Mouse (Mus musculus) forebrain, embryonic 11.5 days (tissue): ENCODE measurements at regions not wholly inside any gene's neighbourhood (a gene's known extent, or its start where the extent isn't known, plus 50 kb on each side); places are given as distances from the start of the nearest gene placed in this dataset.

Experiments
- ATAC-seq: fragments of 200-750 bp; cut with Nextera tagmentation; replicated peaks from 2 replicates; pipeline ENCODE4 v1.8.0; 2017; ENCODE audit warnings: moderate TSS enrichment; ENCODE audit not compliant: low FRiP score
- DNase-seq: peaks from one replicate; pipeline ENCODE4 v3.0.0-alpha.2; 2017; ENCODE audit warnings: low spot score
- H3K27ac ChIP-seq: fragments of 300-500 bp; sonication (generic); 2 replicates; pipeline ENCODE4 v1.5.1; 2014; ENCODE audit warnings: low read depth, low read length
- H3K27me3 ChIP-seq: fragments of 300-500 bp; sonication (generic); 2 replicates; pipeline ENCODE4 v1.6.1; 2014; ENCODE audit warnings: mild to moderate bottlenecking, low read length, mixed read lengths; ENCODE audit not compliant: control insufficient read depth, insufficient read depth
- H3K36me3 ChIP-seq: fragments of 300-500 bp; sonication (generic); 2 replicates; pipeline ENCODE4 v1.6.1; 2014; ENCODE audit warnings: mild to moderate bottlenecking, low read length, moderate library complexity, mixed read lengths; ENCODE audit not compliant: control insufficient read depth, insufficient read depth
- H3K4me1 ChIP-seq: fragments of 300-500 bp; sonication (generic); replicated peaks from 2 replicates; pipeline ENCODE4 v1.6.1; 2014; ENCODE audit warnings: low read length, mixed read lengths; ENCODE audit not compliant: control insufficient read depth, insufficient read depth
- H3K4me2 ChIP-seq: fragments of 300-500 bp; sonication (generic); 2 replicates; pipeline ENCODE4 v1.6.1; 2014; ENCODE audit warnings: low read depth, mild to moderate bottlenecking, low read length, moderate library complexity, mixed read lengths; ENCODE audit not compliant: severe bottlenecking
- H3K4me3 ChIP-seq: fragments of 300-500 bp; sonication (generic); 2 replicates; pipeline ENCODE4 v1.5.1; 2014; ENCODE audit warnings: low read depth, low read length
- H3K9ac ChIP-seq: fragments of 300-500 bp; sonication (generic); 2 replicates; pipeline ENCODE4 v1.6.1; 2014; ENCODE audit warnings: low read length
- H3K9me3 ChIP-seq: fragments of 300-500 bp; sonication (generic); 2 replicates; pipeline ENCODE4 v1.6.1; 2016; ENCODE audit warnings: low read length, mixed read lengths; ENCODE audit not compliant: control insufficient read depth
- WGBS: fragments of 180-500 bp; shearing (Covaris S2); extraction: QIAGEN DNeasy Blood & Tissue Kit; methylation state at CpG from one replicate; pipeline ENCODE4 v1.1.7; 2014; 5-methylcytosine and 5-hydroxymethylcytosine counted together

- H3K9ac ChIP-seq = no peak overlapping the region
These were observed 114.3 kb downstream of the 1810010D01Rik start for GRCm38 (mm10) chr7:145093417-145094133.

DNA sequence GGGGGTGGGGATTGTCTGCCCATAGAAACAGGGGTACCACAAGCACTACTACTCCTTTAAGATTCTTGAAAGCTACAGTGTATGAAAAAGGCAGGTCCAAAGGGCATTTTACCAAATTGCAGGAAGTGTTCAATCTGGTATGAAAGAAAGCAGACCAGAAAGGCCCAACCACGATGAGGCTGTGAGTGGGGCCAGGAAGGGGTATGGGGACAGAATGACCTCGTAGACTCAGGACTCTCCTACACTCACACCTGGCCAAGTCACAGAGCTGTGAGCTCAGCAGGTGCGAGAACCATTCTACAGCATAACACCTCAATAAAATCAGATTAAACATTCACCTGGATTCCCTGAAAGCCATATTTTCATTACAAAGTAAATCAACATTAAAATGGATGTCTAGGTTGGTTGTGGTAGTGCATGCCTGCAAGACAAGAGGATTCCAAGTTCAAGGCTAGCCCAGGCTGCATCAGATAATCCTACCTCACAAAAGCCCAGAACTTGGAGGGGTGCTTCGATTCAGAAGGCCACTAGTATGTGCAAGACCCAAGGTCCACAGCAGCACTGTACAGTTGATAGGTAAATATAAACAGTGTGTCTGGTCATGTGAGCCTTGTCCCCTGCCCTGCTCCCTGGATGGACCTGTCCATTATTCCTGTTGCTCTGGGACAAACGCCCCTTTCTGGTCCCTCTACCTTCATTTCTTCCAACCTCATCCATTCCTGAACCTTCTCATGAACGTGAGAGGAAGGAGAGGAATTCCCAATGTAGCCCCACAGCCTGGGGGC lies 115.3 kb downstream of the 1810010D01Rik start:
- DNase-seq = no peak
- no peak overlapping the region for H3K4me3 ChIP-seq
- no peaks in the 10 kb centered on the region for H3K4me1 ChIP-seq
- H3K9ac ChIP-seq = no peak overlapping the region
- no peak overlapping the region for H3K27ac ChIP-seq
- H3K4me2 ChIP-seq = no peak overlapping the region
- H3K36me3 ChIP-seq = no peaks in the 10 kb centered on the region
- H3K27me3 ChIP-seq = no peaks in the 10 kb centered on the region
- ATAC-seq = no peak
- H3K9me3 ChIP-seq = no peaks in the 10 kb centered on the region
- WGBS = 82% methylated on average over 6 of the region's 6 CpGs

More at GRCm38 (mm10) chr7:145093417-145094133, 114.3 kb downstream of the 1810010D01Rik start:
- Histone ChIP-seq H3K27me3 (no peaks in the 10 kb centered on the region), H3K36me3 (no peaks in the 10 kb centered on the region), H3K4me3 (no peak overlapping the region), H3K4me1 (no peaks in the 10 kb centered on the region), H3K9me3 (no peaks in the 10 kb centered on the region), H3K27ac (no peak overlapping the region), H3K4me2 (no peak overlapping the region)
- ATAC-seq = no peak
- WGBS = 76% methylated on average over 3 of the region's 3 CpGs
- no peak for DNase-seq

- Histone ChIP-seq H3K27ac (no peak overlapping the region), H3K4me2 (no peak overlapping the region), H3K36me3 (no peaks in the 10 kb centered on the region), H3K4me3 (no peak overlapping the region), H3K9me3 (no peaks in the 10 kb centered on the region), H3K9ac (no peak overlapping the region), H3K27me3 (no peaks in the 10 kb centered on the region), H3K4me1 (no peaks in the 10 kb centered on the region)
- WGBS = 85% methylated on average over 4 of the region's 4 CpGs
- DNase-seq (no peak), ATAC-seq (no peak)
These were observed 117.1 kb downstream of the 1810010D01Rik start for GRCm38 (mm10) chr7:145090849-145091248.

DNA sequence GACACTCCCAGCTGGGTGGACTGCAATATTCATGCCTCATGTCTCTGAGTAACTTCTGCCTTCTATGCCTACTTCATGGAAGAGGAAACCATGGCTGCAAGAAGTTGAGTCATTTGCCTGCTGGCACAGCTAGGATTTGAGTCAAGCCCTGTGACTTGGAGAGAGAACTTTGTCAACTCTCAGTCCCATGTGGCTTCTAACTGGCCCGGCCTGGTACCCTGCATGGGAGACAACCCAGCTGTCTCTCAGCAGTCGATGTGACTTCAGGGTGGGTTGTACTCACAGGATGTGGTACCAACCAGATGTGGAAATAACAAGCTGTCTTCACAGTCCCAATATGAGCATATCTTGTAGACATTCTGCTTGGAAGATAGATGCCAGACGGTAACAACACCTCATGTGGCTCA lies 118.6 kb downstream of the 1810010D01Rik start:
- DNase-seq (no peak), ATAC-seq (no peak)
- Histone ChIP-seq H3K4me1 (no peaks in the 10 kb centered on the region), H3K9me3 (no peaks in the 10 kb centered on the region; the same call in 1 of the 2 replicates), H3K4me2 (no peak overlapping the region), H3K27ac (no peak overlapping the region), H3K9ac (no peak overlapping the region), H3K36me3 (no peaks in the 10 kb centered on the region), H3K27me3 (no peaks in the 10 kb centered on the region), H3K4me3 (no peak overlapping the region)
- WGBS = 84% methylated on average over 3 of the region's 3 CpGs

- Histone ChIP-seq H3K4me1 (no peaks in the 10 kb centered on the region), H3K27me3 (no peaks in the 10 kb centered on the region), H3K9ac (no peak overlapping the region), H3K4me2 (no peak overlapping the region), H3K36me3 (no peaks in the 10 kb centered on the region), H3K9me3 (no peaks in the 10 kb centered on the region; the same call in 1 of the 2 replicates), H3K27ac (no peak overlapping the region), H3K4me3 (no peak overlapping the region)
- no peak for DNase-seq
- WGBS = 91% methylated on average over 3 of the region's 3 CpGs
- ATAC-seq = no peak
These were observed 119.3 kb downstream of the 1810010D01Rik start for GRCm38 (mm10) chr7:145088655-145089054.

DNA sequence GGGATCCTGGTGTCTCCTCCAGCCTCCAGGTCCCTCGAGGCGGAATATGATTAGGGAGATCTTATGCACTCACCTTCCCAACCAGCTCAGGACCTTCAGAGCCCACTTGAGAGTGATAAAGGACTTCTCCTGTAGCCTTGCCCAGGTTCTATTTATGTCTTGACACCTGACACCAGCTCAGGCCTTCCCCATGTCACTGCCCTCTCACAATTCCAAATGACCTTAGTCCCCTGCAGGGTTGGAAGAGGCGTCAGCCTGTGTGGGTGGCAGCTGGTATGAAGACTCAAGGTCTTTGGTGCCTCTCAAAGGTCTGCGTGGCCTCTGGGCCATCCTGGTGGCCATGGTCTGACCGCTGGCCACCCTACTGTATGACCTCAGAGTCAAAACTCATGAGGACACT lies 120.1 kb downstream of the 1810010D01Rik start:
- WGBS = 78% methylated on average over 5 of the region's 5 CpGs
- Histone ChIP-seq H3K4me1 (no peaks in the 10 kb centered on the region), H3K27me3 (no peaks in the 10 kb centered on the region), H3K9me3 (no peaks in the 10 kb centered on the region; the same call in 1 of the 2 replicates), H3K36me3 (no peaks in the 10 kb centered on the region), H3K4me3 (no peak overlapping the region), H3K9ac (no peak overlapping the region), H3K27ac (no peak overlapping the region), H3K4me2 (no peak overlapping the region)
- ATAC-seq (no peak), DNase-seq (no peak)

- no peaks in the 10 kb centered on the region; the same call in 1 of the 2 replicates for H3K9me3 ChIP-seq
- 87% methylated on average over 9 of the region's 9 CpGs for WGBS
- DNase-seq (no peak), ATAC-seq (no peak)
- H3K4me2 ChIP-seq = no peak overlapping the region
- no peaks in the 10 kb centered on the region for H3K36me3 ChIP-seq
- no peak overlapping the region for H3K9ac ChIP-seq
- H3K4me3 ChIP-seq = no peak overlapping the region
- H3K27me3 ChIP-seq = no peaks in the 10 kb centered on the region
- no peaks in the 10 kb centered on the region for H3K4me1 ChIP-seq
- H3K27ac ChIP-seq = no peak overlapping the region
These were observed 124.8 kb downstream of the 1810010D01Rik start for GRCm38 (mm10) chr7:145082917-145083752.

GRCm38 (mm10) chr7:145071996-145072790 lies 132.5 kb upstream of the Ccnd1 start:
- ATAC-seq = no peak
- Histone ChIP-seq H3K4me2 (no peak overlapping the region), H3K9ac (no peak overlapping the region), H3K4me3 (no peak overlapping the region), H3K27me3 (no peaks in the 10 kb centered on the region), H3K4me1 (no peaks in the 10 kb centered on the region), H3K9me3 (no peaks in the 10 kb centered on the region), H3K36me3 (no peaks in the 10 kb centered on the region), H3K27ac (no peak overlapping the region)
- no peak for DNase-seq
- WGBS = 87% methylated on average over 5 of the region's 5 CpGs
